Mouse (Mus musculus) spleen, embryonic (tissue): ENCODE measurements at regions not wholly inside any gene's neighbourhood (a gene's known extent, or its start where the extent isn't known, plus 50 kb on each side); places are given as distances from the start of the nearest gene placed in this dataset.

ENCODE experiments used
- CTCF ChIA-PET: fragments of 350-600 bp; sonication (Branson Sonifier 250); formaldehyde crosslinking; loops from one replicate; lab custom pipeline; 2022; lab: Charles Lee

GRCm38 (mm10) chr2:28287210-28287860, 94.5 kb downstream of the Olfm1 start:
- CTCF ChIA-PET = interaction anchor here (0.5 kb wide), 1 partner anchor 177 kb away, joined by 4 read pairs; no protein-coding TSS in a partner anchor

- CTCF ChIA-PET = no interaction called here
Observed at GRCm38 (mm10) chr2:28289339-28289738, 96.5 kb downstream of the Olfm1 start.

DNA sequence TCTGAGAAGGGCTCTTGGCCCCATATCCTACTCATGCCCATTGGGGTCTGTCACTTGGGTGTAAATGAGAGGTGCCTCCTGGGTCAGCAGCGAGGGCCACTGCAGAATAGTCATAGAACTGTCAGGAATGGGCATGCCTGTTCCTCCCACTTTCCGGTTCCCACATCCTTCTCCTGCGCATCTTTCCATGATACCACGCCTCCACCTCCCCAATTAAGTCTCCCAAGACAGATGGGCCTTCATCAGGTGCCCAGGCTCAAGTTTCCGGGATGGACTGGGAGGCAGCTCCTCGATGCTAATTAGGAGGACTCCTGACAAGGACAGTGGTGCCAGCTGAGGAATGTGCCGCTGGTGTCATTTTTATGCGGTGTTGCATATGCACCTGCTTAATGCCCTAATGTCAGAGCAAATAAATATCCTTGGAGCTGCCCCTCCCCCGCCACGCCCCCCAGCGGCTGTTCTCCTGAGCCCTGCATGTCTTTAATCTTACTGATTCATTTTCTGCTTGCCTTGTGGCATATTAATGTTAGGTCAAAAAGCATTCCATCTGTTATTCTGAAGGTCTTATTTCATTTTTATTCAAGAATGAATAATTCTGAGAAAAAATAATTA, 97.2 kb downstream of the Olfm1 start:
- CTCF ChIA-PET = no interaction called here

GRCm38 (mm10) chr2:28294509-28294908, 101.7 kb downstream of the Olfm1 start:
- CTCF ChIA-PET = no interaction called here

DNA sequence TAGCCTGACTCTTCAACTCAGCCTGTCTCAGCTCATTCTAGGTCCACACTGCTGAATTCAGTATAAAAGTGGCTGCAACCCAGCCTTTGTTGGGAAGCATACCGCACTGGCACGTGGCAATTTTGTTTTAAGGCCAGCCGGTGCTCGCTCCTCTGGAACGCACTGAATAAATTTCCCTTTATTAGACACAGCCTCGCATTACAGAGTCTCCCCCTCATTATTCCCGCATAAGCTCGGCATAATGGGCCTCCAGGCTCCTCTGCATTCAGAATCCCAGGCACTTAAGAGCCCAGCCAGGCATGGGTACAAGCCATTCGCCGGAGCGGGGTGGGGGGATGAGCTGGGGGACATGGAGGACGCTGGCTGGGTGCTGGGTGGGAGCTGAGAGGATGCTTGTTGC, 103.4 kb downstream of the Olfm1 start:
- CTCF ChIA-PET = no interaction called here

DNA sequence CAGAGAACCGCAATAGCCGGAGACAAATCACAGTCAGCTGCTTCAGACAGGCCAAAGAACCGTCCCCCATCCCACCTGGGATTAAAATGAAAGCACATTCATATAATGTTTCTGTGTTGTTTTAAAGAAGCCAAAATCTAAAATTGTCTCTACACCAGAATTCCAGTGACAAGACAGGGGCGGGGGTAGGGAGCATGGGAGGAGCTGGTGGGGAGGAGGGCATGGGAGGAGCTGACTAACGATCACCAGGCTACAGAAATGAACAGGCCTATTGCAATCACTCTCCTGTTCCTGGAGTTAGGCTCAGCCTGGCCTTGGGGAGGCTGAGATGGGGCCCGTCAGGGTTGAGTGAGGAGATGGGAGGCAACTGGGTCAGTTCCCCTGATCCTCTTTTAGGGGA, 105.9 kb downstream of the Olfm1 start:
- CTCF ChIA-PET = no interaction called here

DNA sequence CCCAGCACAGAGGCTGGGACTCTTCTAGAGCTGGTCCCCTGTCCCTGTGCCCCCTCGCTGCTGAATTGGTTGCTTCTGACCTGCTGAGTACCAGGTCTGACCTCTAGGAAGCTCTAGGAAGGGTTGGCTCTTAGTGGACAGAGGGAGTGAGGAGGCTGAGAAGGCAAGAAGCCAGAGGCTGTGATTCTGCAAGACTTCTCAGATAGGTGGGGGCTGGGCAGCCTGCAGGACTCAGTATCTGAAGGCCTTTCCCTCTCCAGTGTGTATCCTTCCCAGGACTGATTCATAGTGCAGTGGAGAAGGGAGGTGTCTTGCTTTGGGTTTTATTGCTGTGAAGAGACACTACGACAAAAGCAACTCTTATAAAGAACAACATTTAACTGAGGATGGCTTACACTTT, 106.6 kb downstream of the Olfm1 start:
- CTCF ChIA-PET = no interaction called here

- CTCF ChIA-PET = no interaction called here
Observed at GRCm38 (mm10) chr2:28301313-28301712, 108.5 kb downstream of the Olfm1 start.

GRCm38 (mm10) chr2:28303936-28304335, 111.1 kb downstream of the Olfm1 start:
- CTCF ChIA-PET = no interaction called here

GRCm38 (mm10) chr2:28304712-28305111, 111.9 kb downstream of the Olfm1 start:
- CTCF ChIA-PET = no interaction called here

DNA sequence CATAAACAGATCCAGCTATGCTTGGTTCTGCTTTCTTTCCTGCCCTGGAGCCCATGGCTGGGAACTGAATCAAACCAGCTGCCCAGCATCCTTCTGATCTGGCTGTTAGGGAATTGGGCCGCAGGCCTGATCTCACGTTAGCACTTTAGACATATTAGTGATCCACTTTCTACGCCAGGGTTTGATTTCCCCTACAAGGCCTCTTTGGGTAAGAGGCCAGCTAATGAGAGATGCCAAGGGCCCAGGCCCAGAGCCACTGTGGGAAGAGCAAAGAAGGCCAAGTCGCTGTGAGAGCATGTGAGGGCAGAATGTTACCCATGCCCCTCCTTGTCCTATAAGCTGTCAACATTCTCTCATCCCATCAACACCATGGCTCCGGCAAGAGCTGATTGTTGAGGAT, 116.3 kb downstream of the Olfm1 start:
- CTCF ChIA-PET = no interaction called here

DNA sequence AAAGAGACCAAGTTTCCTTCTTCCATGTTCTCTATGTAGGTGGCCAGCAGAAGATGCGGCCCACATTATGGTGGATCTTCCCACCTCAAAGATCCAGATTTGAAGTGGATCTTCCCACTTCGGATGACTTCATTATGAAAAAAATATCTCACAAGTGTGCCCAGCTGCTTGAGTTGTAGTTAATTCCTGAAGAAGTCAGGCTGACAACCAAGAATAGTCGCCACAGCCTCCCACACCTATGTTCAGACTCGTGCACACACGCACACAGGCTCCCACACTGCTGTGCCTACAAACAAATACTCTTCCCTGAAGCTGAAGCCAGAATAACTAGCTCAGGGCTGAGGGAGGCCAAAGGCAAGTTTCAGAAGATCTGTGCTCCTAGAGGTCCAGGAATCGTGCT, 119.4 kb downstream of the Olfm1 start:
- CTCF ChIA-PET = no interaction called here

GRCm38 (mm10) chr2:28325502-28325901, 121.1 kb upstream of the Ppp1r26 start:
- CTCF ChIA-PET = no interaction called here

DNA sequence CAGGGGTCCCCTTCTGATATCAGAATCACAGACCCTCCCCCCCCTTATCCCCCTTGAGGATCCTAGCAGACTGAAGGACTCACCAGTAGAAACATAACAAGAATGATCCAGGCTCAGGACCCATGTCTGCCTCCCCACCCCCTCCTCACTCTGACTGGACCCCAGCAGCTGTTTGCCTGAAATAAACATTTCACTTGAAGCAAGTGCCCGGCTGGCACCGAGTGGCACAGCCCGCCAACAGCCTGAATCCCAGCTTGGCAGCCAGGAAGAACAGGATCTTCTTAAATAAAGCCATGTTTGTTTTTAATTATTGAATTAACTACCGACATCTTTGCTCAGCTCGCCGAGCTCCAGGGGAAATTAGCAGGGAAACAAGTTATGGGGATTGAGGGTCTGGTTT, 120.5 kb upstream of the Ppp1r26 start:
- CTCF ChIA-PET = no interaction called here

DNA sequence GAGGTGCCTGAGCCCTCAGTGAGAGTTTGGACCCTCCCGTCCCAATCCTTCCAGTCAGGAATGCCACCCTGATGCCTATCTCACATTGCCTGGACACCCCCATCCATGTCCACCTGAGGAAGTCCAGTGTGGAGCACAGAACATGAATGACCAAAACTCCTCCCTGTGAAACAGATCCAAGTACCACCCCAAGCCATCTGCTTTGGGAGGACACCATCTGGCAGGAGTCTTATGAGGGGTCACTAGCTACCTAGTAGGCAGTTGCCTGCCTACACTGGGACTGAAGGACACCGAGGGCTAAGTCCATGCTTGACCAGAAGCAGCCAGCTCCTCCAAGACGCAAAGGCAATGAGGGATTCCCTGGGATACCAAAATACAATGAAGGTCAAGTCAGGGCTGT, 119.9 kb upstream of the Ppp1r26 start:
- CTCF ChIA-PET = no interaction called here

DNA sequence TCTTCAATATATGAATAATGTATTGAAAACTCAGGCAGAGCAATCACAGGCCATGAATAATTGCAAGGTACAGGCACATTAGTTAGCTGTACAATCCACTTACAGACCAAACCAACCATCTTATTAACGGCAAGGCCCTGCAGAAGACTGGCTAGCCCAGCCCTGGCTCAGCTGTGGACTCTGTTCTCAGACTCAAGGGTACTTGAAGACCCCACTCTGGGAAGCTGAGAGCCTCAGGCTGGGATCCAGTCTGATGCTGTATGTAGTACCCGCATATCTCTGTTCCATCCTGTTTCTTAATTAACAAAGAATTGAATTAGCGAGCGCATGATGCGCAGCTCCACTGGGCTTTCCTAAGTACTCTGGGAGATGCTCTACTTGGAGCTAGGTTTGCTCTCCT, 117.5 kb upstream of the Ppp1r26 start:
- CTCF ChIA-PET = no interaction called here

- CTCF ChIA-PET = no interaction called here
Observed at GRCm38 (mm10) chr2:28335141-28335789, 111.3 kb upstream of the Ppp1r26 start.

DNA sequence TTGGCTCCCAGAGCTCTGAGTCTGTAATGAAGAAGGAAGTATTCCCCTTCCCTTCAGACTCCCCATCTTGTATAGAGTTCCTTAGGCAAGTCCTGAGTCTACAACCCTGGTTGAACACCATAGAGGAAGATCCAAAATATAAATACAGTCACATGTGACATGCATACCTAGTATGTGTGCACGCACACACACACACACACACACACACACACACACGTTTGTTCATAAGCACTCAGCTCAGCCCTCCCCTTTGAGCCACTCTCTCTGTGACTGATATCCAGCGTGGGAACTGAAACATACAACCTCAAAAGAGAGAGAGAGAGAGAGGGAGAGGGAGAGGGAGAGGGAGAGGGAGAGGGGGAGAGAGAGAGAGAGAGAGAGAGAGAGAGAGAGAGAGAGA, 110.8 kb upstream of the Ppp1r26 start:
- CTCF ChIA-PET = no interaction called here

- CTCF ChIA-PET = no interaction called here
Observed at GRCm38 (mm10) chr2:28336349-28337309, 110.0 kb upstream of the Ppp1r26 start.

- CTCF ChIA-PET = no interaction called here
Observed at GRCm38 (mm10) chr2:28337561-28337960, 109.0 kb upstream of the Ppp1r26 start.

- CTCF ChIA-PET = interaction anchor here (0.7 kb wide), 1 partner anchor 17 kb away, joined by 7 read pairs; no protein-coding TSS in a partner anchor
Observed at GRCm38 (mm10) chr2:28341304-28341703, 105.3 kb upstream of the Ppp1r26 start.

DNA sequence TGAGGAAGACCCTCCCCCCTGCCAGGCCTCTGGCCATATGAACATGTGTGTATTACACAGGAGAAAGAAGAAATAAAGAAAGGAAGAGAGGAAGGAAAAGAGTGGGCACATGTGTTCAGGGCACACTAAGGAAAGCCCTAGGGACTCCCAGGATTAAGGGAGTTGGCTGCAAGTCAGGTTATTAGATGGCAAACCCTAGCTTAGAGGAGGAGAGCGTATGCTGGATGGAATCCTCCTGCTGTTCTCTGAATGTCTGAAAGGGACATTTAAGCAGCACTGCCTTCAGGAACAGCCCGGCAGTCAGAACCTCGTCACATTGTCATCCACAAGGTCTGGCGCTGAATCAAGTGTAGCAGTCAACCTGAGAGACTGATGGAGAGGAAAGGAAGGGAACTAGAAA, 98.1 kb upstream of the Ppp1r26 start:
- CTCF ChIA-PET = no interaction called here
